Mouse (Mus musculus): Measurements from ENCODE around the gene Sh3bgrl3.
A peak's percentile ranks its signal among the peaks of the same experiment; 100 is the strongest.

The Sh3bgrl3 gene

DNA sequence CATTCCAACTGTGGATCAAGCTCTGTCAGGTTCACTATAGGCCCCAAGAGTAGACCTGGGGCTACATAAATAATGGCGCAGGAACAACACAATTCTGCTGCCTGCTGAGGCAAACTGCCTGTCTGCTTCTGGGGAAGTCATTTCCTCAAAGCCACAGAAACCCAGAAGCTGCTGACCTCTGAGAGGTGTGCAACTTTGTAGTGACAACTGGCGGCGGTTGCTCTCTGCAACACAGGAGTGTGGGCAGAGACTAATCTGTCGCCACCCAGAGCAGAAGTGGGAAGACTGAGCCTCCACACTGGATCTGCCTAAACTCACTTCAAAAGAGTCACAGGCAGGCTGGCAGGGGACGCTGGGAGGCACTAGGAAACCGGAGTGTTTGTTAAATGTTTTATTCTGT is 893 bp upstream of the Sh3bgrl3 start:
- no peak for DNase-seq (ENCODE audit: extremely low spot score, low read depth, low spot score)

DNA sequence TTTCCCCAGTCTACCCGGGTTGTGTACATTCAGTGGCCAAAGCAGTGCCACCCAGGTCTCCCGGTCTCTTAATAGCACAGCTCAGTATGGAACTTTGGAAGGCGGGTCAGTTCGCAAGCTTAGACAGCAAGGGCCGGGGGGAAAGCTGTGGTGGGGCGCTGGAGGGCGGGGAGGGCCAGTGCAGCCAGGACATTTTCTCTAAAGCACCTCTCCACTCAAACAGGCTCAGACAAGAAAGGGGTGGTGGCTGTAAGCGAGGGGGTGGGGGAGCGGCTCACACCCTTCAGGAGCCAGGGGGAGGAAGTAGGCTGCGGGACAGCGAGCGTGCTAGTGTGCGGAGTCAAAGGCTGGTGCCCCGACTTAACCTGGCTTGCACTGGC is 384 bp upstream of the Sh3bgrl3 start:
- DNase-seq (ENCODE audit: extremely low spot score, low read depth, low spot score), result peak; percentile 5

DNA sequence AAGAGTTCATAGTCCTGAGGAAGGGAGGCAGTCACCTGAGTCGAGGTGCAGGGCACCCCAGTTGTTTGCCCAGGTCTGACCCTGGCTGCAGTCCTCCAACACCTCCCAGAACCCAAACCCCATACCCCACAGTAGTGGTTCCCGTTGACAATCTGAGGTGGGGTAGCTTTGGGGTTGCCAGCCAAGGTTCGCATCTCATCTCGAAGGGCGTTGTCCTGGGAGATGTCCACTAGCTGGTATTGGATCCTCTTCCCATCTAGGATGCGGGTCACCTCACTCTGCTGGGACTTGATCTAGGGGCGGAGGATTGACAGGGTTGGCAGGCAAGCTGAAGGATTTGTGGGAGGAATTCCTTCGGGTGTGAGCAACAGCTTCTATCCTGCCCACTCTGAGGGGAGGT is 796 bp downstream of the Sh3bgrl3 start:
- DNase-seq (ENCODE audit: extremely low spot score, low read depth, low spot score), result no peak

DNA sequence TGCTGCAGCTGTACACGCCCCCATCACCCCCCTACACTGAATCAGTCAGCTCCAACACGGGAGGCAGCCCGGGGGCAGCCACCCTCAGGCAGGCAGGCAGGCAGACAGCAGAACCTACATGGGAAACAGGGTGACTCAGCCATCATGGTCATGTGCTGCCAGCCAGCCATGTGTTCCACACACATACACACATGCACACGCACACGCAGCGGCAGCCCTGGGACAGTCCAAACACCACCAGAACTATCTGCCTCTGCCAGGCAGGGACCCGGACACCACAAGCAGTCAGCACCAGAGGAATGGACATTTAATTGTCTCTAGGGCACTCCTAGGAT is 1.5 kb downstream of the Sh3bgrl3 start:
- DNase-seq (ENCODE audit: extremely low spot score, low read depth, low spot score), result no peak

DNA sequence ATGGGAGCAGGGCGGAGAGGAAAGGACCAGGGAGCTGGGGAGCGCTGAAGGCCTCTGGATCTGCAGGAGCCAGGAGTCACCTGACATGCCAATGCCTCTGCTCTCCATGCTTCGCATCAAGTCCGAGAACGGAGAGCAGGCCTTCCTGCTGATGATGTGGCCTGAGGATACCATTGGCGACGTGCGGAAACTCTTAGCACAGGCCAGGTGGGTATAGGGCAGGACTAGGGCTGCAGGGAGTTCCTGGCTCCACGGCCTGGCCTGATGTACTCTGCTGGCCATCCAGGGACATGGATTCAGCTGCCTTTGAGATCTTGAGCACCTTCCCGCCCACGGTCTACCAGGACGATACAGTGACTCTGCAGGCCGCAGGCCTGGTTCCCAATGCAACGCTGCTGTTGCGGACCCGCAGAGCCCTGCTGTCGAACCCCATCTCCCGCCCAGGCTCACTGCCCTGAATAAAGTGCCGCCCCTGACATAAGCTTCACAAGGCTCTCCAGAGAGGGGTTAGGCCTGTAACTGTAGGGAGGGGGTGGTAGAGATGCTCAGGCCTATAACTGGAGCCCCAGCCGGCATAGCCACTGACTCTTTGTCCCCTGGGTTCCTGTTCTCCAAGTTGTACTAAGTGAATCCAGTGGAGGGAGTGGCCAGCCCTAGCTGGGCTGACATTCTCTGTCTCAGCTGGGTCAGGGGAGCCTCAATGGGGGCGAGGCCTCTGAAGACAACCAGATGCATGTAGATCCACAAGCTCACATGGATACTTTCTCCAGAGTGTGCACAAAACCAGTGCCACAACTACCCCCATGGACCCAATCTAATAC is 2.1 kb downstream of the Sh3bgrl3 start:
- DNase-seq (ENCODE audit: extremely low spot score, low read depth, low spot score), result no peak

DNA sequence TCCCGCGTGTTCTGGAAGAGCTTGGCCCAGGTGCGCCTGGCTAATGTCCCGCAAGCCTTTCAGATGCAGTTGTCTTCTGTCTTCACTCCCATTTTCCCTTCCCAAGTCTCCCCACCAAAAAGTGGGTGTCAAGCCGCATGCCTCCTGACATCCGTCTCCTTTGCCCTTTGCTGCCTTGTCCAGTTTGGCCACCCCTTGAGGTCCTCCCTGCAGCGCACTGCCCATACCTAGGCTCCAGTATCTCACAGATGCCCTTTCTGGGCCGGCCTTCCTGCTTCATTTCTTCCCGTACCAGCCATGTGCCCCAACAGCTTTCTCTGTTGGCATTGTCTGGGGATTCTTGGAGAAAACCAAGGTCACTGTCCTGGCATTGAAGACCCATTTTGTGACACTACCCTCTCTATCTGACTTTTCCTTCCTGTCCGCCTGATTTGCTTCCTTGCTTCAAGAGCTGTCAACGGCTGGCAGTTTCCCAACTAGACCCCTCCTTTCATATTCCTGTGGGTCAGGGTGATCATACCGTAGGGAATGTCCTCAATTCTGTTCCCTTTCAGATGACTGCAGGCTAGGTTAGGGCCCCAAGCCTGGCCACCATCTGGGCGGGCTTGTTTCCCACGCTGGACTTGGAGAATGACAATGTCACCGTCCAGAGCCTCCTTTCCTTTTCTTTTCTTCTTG is 3.1 kb downstream of the Sh3bgrl3 start:
- DNase-seq (ENCODE audit: extremely low spot score, low read depth, low spot score), result no peak

DNA sequence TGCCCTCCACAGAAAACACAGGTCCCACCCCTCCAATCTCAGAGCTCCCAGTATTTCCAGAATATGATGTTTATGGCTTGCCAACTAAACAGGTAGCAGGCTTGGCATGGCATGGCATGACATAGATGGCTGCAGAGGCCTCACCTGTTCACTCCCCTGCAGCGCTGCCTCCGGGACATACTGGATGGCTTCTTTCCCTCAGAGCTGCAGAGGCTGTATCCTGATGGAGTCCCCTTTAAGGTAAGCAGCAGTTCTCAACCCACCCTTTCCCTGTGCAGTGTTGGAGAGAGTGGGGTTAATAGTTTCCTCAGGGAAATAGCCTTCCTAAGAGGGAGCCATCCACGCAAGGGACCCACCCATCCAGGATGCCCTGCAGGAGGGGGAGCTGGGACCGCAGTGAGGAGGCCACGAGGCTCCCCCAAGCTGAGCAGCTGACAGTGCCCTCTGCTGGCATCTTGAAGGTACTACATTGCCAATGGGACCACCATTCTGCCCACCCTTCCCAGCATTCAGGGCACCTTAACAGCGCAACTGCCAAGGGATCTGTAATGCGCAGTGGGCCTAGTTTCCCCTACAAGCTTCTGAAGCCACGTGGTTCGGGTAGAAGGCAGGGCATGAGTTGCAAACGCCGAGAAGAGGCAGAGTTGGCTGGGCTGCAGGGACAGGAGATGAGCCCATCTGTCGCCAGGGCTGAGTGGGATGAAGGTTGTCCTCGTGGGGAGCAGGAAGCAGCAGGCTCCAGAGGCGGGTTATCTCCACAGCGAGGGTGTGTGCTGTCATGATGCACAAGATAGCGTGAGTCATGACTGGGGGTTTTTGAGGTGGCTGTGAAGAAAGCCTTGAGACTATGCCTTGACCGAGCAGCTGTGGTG is 4.7 kb downstream of the Sh3bgrl3 start:
- DNase-seq (ENCODE audit: extremely low spot score, low read depth, low spot score), result peak; percentile 39

DNA sequence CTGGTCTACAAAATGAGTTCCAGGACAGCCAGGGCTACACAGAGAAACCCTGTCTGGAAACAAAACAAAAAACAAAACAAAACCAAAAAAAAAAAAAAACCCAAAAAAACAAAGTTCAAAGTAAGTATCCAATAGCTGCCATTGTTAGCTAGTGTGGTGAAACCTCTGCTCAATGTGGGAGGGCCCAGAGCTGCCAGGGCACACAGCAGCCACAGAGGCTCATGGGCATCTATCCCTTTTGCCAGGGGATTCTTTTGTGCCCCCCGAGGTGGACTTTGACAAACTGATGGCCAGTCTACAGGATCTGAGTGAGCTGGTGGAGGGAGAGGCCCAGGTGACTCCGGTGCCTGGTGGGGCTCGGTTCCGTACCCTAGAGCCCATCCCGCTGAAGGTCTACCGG is 5.4 kb downstream of the Sh3bgrl3 start:
- no peak for DNase-seq (ENCODE audit: extremely low spot score, low read depth, low spot score)

DNA sequence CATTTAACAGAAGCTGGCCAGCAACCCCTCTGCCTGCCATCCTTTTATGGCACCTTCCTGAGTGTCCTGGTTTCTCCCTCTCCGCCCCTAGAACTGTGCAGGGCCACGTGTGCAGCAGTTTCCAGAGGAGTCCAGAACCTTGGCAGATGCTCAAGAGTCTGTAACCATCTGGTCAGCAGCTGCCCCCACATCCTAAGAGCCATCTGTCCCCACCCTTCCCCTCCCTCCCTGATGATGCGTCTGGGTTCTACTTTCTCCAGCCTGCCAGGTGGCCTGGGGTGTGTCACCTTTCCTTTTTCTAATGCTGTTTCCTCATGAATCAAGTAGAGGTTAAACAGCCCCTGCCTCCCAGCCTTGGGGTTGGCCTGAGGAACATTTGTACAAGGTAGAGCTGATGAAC is 6.3 kb downstream of the Sh3bgrl3 start:
- no peak for DNase-seq (ENCODE audit: extremely low spot score, low read depth, low spot score)

DNA sequence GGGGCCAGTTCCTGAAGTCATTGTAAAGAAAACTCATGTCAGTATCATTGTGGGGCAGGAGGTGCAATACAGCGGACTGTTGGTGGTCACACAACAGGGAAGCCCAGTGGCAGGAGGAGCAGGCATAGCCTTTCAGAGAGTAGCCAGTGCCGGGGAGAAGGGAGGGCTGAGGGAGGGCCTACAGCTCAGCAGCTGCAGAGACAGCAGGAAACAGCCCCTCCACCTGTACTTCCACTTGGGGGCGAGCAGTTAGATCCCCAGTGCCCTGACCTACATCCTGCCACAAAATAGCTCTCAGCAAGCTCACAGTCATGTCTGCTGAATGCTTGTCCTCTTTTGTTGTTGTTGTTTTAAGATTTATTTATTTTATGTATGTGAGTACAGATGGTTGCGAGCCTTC is 7.0 kb downstream of the Sh3bgrl3 start:
- DNase-seq (ENCODE audit: extremely low spot score, low read depth, low spot score), result no peak

DNA sequence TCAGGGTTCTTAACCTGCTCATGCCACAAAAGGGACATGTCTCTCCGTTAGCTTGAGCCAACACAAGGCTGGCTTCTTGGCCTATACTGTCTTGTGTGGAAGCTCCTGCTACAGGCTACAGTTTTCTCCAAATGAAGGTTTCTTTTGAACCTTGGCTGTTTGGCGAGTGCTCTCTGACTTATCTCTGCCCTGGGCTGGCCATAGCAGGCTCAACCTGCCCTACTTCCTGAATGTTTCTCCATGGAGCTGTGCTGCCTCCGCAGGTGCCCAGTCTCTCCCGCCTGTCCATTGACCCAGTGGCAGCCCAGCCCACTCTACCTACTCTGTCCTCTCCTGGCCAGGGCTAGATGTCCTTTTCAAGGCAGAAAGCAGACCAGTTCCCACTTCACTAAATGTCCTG is 7.7 kb downstream of the Sh3bgrl3 start:
- no peak for DNase-seq (ENCODE audit: extremely low spot score, low read depth, low spot score)

DNA sequence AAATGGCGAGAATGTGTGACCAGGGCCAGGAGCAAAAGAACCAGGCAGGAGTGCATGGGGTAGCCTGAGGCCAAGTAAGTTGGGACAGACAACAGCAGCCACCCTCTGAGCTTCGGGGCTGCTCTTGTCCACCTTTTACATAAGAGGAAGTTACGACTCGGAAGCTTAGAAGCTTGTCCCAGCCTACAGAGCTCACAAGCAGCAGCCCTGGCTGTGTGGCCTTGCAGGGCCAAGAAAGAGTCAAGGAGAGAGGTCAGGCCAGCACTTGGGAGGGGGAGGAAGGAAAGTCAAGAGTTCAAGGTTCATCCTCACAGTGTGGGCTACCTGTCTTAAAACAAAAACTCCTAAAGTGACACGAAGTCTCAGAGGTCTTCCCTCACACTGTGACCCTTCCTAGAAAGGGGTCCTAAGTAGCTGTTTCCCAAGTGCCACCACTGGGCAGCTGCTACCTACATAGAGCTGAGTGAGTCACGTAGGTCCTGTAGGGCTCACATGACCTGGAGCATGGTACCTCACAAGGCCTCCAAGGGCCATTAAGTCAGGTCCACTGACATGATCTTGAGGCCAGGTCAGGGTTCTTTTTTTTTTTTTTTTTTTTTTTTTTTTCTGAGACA is 8.3 kb downstream of the Sh3bgrl3 start:
- no peak for DNase-seq (ENCODE audit: extremely low spot score, low read depth, low spot score)

DNA sequence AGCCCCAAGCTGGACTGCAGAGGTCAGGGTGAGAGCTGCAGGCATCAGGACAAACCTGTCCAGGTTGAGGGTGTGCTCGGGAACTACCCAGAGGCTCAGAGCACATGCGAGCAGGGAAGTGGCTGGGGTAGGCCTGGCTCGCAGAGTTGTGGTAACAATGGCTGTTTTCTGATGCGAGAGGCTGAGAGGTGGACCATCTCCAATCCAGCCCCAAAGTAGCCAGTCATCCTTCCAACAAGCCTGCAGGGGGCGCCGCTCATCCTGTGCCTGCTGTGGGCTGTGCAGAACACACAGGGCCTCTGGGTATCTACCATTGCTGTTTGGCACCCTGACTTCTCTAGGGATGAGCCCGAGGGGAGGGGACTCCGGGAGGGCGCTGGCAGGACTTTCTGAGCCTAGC is 8.9 kb downstream of the Sh3bgrl3 start:
- no peak for DNase-seq (ENCODE audit: extremely low spot score, low read depth, low spot score)

DNA sequence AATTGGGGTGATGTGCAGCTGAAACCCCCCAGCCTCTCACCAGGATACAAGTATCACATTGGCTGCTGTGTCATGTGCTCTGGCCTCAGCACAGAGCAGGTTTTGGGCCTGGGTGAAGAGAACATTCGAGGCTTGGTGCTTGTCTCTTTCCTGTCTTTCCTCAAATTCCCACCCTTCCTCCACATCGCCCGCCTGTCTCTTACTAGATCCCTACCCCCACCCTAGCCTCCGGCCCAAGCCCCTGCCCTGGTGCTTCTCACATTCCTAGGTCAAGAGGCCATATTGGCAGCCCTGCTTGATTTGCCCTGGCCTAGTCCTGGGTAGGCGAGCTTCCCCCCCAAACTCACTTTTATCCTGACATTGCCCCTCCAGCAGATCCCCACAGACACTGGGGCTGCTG is 9.5 kb downstream of the Sh3bgrl3 start:
- DNase-seq (ENCODE audit: extremely low spot score, low read depth, low spot score), result no peak

DNA sequence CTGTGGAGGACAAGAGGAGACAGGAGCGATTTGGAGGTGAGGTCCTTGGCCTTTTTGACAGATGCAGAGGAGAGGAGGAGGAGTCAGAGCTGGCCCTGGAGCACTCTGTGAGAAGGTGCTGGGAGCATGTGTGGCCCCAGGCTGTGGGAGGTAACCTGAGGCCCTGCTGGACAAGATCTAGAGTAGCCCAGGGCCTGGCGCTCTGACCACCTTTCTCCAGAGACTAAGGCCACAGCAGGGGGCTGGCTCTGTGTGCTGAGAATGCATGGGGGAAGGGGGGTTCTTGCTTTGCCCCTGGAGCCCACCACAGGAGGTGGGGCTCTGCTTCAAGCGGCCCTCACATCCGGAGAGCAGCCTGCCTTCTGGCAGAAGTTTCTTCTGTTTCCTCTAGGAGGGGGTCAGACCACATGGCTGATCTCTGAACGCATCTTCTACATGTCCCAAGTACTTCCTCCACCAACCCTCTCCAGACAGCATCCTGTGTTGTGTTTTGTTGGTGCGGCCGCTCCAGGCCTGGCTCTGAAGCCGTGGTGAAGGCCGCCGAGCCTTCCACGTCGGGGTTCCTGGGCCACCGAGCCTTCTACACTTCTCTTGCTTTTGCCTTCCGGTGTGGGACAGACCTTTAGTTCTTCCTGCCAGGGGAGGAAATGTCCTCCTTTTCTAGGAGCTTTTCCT is 10.3 kb downstream of the Sh3bgrl3 start:
- no peak for DNase-seq (ENCODE audit: extremely low spot score, low read depth, low spot score)

DNA sequence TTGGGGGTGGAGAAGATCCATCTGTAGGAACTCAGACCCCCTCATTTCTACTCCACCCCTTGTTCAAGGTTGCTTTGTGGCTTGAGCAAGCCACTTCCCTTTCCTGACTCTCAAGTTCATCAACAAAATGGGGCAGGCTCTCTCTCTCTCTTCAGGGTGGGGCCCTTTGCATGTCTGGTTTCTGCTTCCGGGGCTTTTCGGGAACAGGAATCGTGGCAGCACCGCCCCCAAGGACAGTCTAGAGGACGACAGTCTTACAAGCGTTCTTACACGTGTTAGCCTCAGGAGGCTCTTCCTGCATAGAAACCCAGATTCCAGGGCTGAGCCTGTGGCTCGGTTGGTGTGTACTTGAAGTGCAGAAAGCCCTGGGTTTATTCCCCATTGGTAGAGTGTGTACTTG is 11.6 kb downstream of the Sh3bgrl3 start:
- no peak for DNase-seq (ENCODE audit: extremely low spot score, low read depth, low spot score)

DNA sequence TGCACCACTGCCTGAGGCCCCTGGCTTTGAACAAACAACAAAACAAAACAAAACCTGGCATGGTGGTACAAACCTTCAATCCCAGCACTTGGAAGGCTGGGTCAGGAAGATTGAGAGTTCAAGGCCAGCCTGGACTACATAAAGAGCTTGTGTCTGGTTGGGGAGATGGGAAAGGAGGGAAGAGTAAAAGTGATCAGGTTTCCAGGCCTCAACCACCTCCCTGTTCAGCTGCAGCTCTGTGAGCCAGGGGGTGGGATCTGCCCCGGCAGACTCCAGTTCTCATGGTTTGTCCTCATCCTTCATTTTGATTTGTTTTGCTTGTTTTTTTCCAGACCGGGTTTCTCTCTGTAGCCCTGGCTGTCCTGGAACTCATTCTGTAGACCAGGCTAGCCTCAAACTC is 12.1 kb downstream of the Sh3bgrl3 start:
- DNase-seq (ENCODE audit: extremely low spot score, low read depth, low spot score), result no peak

DNA sequence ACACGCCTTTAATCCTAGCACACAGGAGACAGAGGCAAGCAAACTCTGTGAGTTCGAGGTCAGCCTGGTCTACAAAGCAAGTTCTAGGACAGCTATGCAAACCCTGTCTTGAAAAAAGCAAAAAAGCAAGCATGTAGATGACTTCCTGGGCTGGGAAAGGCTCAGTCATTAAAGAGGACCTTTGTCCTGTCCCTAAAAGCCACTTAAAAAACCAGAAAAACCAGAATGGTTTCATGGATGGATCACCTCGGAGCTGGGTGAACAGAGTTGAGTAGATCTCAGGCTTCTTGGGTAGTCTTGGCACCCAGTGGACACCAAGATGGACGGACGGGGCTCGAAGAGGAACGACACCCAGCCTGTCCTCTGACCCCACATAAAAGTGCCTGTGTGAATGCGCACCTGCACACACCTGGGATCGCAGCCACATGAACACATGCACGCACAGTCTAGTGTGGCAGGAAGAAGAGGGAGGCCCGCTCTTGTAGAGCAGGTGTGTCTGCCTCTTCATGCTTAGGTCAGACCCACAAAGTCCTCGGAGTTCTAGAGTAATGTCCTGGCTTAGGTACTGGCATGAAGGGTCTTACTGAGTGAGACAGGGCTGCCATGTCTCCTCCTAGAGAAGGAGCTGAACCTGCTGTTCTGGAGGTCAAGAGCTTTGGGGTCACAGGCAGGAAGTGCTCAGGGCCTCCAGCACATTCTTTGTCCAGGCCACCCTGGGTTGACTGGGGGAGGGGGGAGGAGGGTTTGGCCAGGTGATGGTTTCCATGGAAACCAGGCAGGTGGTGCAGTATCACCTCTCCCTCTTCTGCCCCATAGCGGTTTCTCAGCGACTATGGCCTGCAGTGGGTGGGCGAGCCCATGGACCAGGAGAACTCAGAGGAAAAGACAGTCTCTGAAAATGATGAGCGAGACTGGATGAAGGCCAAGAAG is 13.1 kb downstream of the Sh3bgrl3 start:
- no peak for DNase-seq (ENCODE audit: extremely low spot score, low read depth, low spot score)

DNA sequence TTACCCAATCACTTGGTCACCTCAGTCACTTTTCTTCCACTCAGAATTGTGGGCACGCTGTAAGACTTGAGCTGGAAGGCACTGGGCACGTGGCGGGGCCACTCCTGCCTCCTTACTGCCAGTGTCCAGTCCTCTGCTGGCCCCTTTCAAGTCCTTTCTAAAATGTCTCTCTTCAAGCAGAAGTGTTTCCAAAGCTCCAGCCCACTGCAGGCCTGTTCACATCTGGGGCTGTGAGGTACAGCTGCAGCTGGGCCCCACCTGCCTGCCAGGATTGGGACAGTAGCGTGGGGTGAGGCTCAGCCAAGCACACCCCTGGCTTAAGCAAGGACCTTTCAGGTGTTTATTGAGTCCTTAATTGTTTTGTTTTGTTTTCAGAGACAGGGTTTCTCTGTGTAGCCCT is 14.6 kb downstream of the Sh3bgrl3 start:
- no peak for DNase-seq (ENCODE audit: extremely low spot score, low read depth, low spot score)
